Mouse (Mus musculus) stomach, embryonic 16.5 days (tissue): Measurements from ENCODE around the gene Pth2. TPM values are rescaled to one million over a fixed set of nuclear protein-coding genes. Genes with fewer than 3 reads are reported as not detected.

Experiments used
- ATAC-seq: fragments of 200-750 bp; cut with Nextera tagmentation; 2 replicates; pipeline ENCODE4 v1.8.0; 2017; ENCODE audit warnings: moderate number of reproducible peaks, moderate TSS enrichment; ENCODE audit not compliant: insufficient read depth, low FRiP score
- H3K27ac ChIP-seq: fragments of 300-500 bp; sonication (generic); 2 replicates; pipeline ENCODE4 v1.5.1; 2014; ENCODE audit warnings: low read length
- H3K27me3 ChIP-seq: fragments of 300-500 bp; sonication (generic); 2 replicates; pipeline ENCODE4 v1.6.1; 2014; ENCODE audit warnings: low read length, control low read depth, mixed read lengths; ENCODE audit not compliant: control insufficient read depth, insufficient read depth
- H3K36me3 ChIP-seq: fragments of 300-500 bp; sonication (generic); 2 replicates; pipeline ENCODE4 v1.6.1; 2014; ENCODE audit warnings: low read length; ENCODE audit not compliant: control insufficient read depth, insufficient read depth
- H3K4me1 ChIP-seq: fragments of 300-500 bp; sonication (generic); 2 replicates; pipeline ENCODE4 v1.6.1; 2014; ENCODE audit warnings: low read length, control low read depth, mixed read lengths; ENCODE audit not compliant: control insufficient read depth, insufficient read depth
- H3K4me2 ChIP-seq: fragments of 300-500 bp; sonication (generic); 2 replicates; pipeline ENCODE4 v1.6.1; 2014; ENCODE audit warnings: low read depth, low read length, mixed read lengths
- H3K4me3 ChIP-seq: fragments of 300-500 bp; sonication (generic); replicated peaks from 2 replicates; pipeline ENCODE4 v1.5.1; 2014; ENCODE audit warnings: mild to moderate bottlenecking, low read length
- H3K9ac ChIP-seq: fragments of 300-500 bp; sonication (generic); 2 replicates; pipeline ENCODE4 v1.6.1; 2014; ENCODE audit warnings: low read length
- H3K9me3 ChIP-seq: fragments of 300-500 bp; sonication (generic); replicated peaks from 2 replicates; pipeline ENCODE4 v1.6.1; 2016; ENCODE audit warnings: low read length, control low read depth; ENCODE audit not compliant: control insufficient read depth
- WGBS: fragments of 180-500 bp; shearing (Covaris S2); extraction: QIAGEN DNeasy Blood & Tissue Kit; methylation state at CpG from one replicate; pipeline ENCODE4 v1.1.7; 2014; 5-methylcytosine and 5-hydroxymethylcytosine counted together
- microRNA-seq: library from miRNA; unstranded; fragments of <30 nt; microRNA quantifications from one replicate; pipeline ENCODE4, GENCODE M21; 2016
- polyA plus RNA-seq: library from polyadenylated mRNA; unstranded; fragments of >200 nt; fragmentation: Nextera tagmentation; extraction: Ambion mirVana; gene quantifications from 2 replicates; pipeline ENCODE4 v1.2.1, GENCODE M21; 2015

Pth2 gene
- polyA plus RNA-seq, 1 experiment from 2014 or later, result not detected

DNA sequence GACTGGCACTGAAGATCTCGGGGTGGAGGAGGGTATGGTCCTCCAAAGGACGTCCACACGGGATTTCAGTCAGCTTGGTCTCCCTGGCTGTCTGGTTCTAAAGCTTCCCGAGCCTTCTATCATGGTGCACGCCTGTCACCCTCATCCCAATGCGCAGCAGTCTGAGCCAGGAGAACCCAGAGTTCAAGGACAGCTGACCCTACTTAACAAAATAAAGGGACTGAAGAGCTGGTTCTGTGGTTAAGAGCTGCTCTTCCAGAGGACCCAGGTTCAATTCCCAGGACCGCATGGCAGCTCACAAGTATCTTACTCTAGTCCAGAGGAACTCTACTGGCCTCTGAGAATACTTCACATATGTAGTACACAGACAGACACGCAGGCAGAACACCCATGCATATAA, 48.3 kb downstream of the Pth2 start:
- peaks cover 37% of the 10 kb centered on the region for H3K36me3 ChIP-seq
- 89% methylated on average over 8 of the region's 8 CpGs for WGBS
- H3K4me3 ChIP-seq, result no peak overlapping the region
- no peak for ATAC-seq
- no peak overlapping the region for H3K9ac ChIP-seq
- no peaks in the 10 kb centered on the region for H3K27me3 ChIP-seq
- H3K27ac ChIP-seq, result no peak overlapping the region
- H3K4me1 ChIP-seq, result peaks cover 7% of the 10 kb centered on the region
- H3K9me3 ChIP-seq, result no peaks in the 10 kb centered on the region
- no peak overlapping the region for H3K4me2 ChIP-seq

- H3K36me3 ChIP-seq, result peaks cover 34% of the 10 kb centered on the region
Measured at GRCm38 (mm10) chr7:45229459-45230203, 48.8 kb downstream of the Pth2 start.

GRCm38 (mm10) chr7:45231192-45231591, 50.4 kb downstream of the Pth2 start:
- Histone ChIP-seq H3K27me3 (no peaks in the 10 kb centered on the region), H3K9ac (no peak overlapping the region), H3K4me3 (no peak overlapping the region), H3K4me1 (peaks cover 23% of the 10 kb centered on the region), H3K9me3 (no peaks in the 10 kb centered on the region), H3K4me2 (no peak overlapping the region), H3K27ac (no peak overlapping the region), H3K36me3 (peaks cover 27% of the 10 kb centered on the region)
- ATAC-seq, result no peak
- 90% methylated on average over 12 of the region's 12 CpGs for WGBS

More at GRCm38 (mm10) chr7:45229459-45230203, 48.8 kb downstream of the Pth2 start:
- whole genome bisulfite sequencing, result 88% methylated on average over 7 of the region's 7 CpGs
- no peaks in the 10 kb centered on the region for H3K27me3 ChIP-seq
- peaks cover 10% of the 10 kb centered on the region for H3K4me1 ChIP-seq
- no peak overlapping the region for H3K27ac ChIP-seq
- no peak overlapping the region for H3K4me2 ChIP-seq
- ATAC-seq, result no peak
- H3K9me3 ChIP-seq, result no peaks in the 10 kb centered on the region
- H3K9ac ChIP-seq, result no peak overlapping the region
- no peak overlapping the region for H3K4me3 ChIP-seq

Small RNA genes within 50 kb of the gene (microRNA-seq; reads per million reads assigned to microRNA genes)
- not detected for gene Mir7055

Other genes with a start within 250 kb of the Pth2 start
- gene Tsks, start 237.8 kb upstream of the Pth2 start, polyA plus RNA-seq, result 0.06 TPM in 1 of 2 replicates, not detected in the other
- 19.9 and 23.4 TPM in 2 replicates for gene Cpt1c, start 206.1 kb upstream of the Pth2 start, polyA plus RNA-seq
- 302 and 324 TPM in 2 replicates for gene Prmt1, start 194.4 kb upstream of the Pth2 start, polyA plus RNA-seq
- gene Irf3, start 183.3 kb upstream of the Pth2 start, polyA plus RNA-seq, result 96.2 and 96.4 TPM in 2 replicates
- 43.8 and 45.8 TPM in 2 replicates for gene Bcl2l12, start 182.3 kb upstream of the Pth2 start, polyA plus RNA-seq
- gene Scaf1, start 164.6 kb upstream of the Pth2 start, polyA plus RNA-seq, result 22.9 and 24.5 TPM in 2 replicates
- gene Rras, start 163.0 kb upstream of the Pth2 start, polyA plus RNA-seq, result 63.6 and 68.0 TPM in 2 replicates
- 8.3 and 8.7 TPM in 2 replicates for gene Prr12, start 128.1 kb upstream of the Pth2 start, polyA plus RNA-seq
- 55.7 TPM in 2 replicates for gene Nosip, start 118.6 kb upstream of the Pth2 start, polyA plus RNA-seq
- 24.7 and 27.4 TPM in 2 replicates for gene Prrg2, start 118.3 kb upstream of the Pth2 start, polyA plus RNA-seq
- gene Rcn3, start 88.8 kb upstream of the Pth2 start, polyA plus RNA-seq, result 388 and 395 TPM in 2 replicates
- 138 and 149 TPM in 2 replicates for gene Fcgrt, start 77.1 kb upstream of the Pth2 start, polyA plus RNA-seq
- 1,225 and 1,374 TPM in 2 replicates for gene Rps11, start 56.6 kb upstream of the Pth2 start, polyA plus RNA-seq
- gene Rpl13a, start 52.2 kb upstream of the Pth2 start, polyA plus RNA-seq, result 1,102 and 1,332 TPM in 2 replicates
- not detected in 2 replicates for gene Gm45713, start 44.8 kb upstream of the Pth2 start, polyA plus RNA-seq
- 2.2 and 2.8 TPM in 2 replicates for gene Flt3l, start 44.6 kb upstream of the Pth2 start, polyA plus RNA-seq
- 81.0 and 81.9 TPM in 2 replicates for gene Pih1d1, start 26.7 kb upstream of the Pth2 start, polyA plus RNA-seq
- 39.5 and 49.2 TPM in 2 replicates for gene Aldh16a1, start 26.4 kb upstream of the Pth2 start, polyA plus RNA-seq
- gene Slc17a7, start 17.0 kb upstream of the Pth2 start, polyA plus RNA-seq, result 0.15 and 0.22 TPM in 2 replicates
- gene Gfy, start 1.4 kb upstream of the Pth2 start, polyA plus RNA-seq, result not detected in 2 replicates
- 0.55 and 1.5 TPM in 2 replicates for gene Ccdc155, start 23.9 kb downstream of the Pth2 start, polyA plus RNA-seq
- gene Dkkl1, start 31.2 kb downstream of the Pth2 start, polyA plus RNA-seq, result 2.1 and 4.9 TPM in 2 replicates
- 93.9 and 101 TPM in 2 replicates for gene Tead2, start 34.8 kb downstream of the Pth2 start, polyA plus RNA-seq
- 2.7 and 5.0 TPM in 2 replicates for gene Cd37, start 58.1 kb downstream of the Pth2 start, polyA plus RNA-seq
- not detected in 2 replicates for gene Slc6a16, start 60.1 kb downstream of the Pth2 start, polyA plus RNA-seq
- gene Slc6a21, start 96.5 kb downstream of the Pth2 start, polyA plus RNA-seq, result not detected in 2 replicates
- gene Trpm4, start 152.8 kb downstream of the Pth2 start, polyA plus RNA-seq, result 30.1 and 32.2 TPM in 2 replicates
- gene Hrc, start 154.3 kb downstream of the Pth2 start, polyA plus RNA-seq, result 1.0 and 3.1 TPM in 2 replicates
- 5.5 and 6.3 TPM in 2 replicates for gene Ppfia3, start 186.0 kb downstream of the Pth2 start, polyA plus RNA-seq
- gene Lin7b, start 189.6 kb downstream of the Pth2 start, polyA plus RNA-seq, result 4.6 and 5.5 TPM in 2 replicates
- gene Snrnp70, start 214.7 kb downstream of the Pth2 start, polyA plus RNA-seq, result 150 and 162 TPM in 2 replicates
- 0.09 TPM in 1 of 2 replicates, not detected in the other for gene Kcna7, start 224.7 kb downstream of the Pth2 start, polyA plus RNA-seq
- gene Ntf5, start 232.7 kb downstream of the Pth2 start, polyA plus RNA-seq, result 1.3 and 1.6 TPM in 2 replicates
- gene Lhb, start 239.8 kb downstream of the Pth2 start, polyA plus RNA-seq, result not detected in 2 replicates